Mouse (Mus musculus): ENCODE measurements around the gene Plet1.

- TF ChIP-seq CTCF (IDR thresholded peaks at IDR 0.05; ENCODE audit: borderline replicate concordance, control insufficient read depth, extremely low read depth, insufficient read depth, low read length, poor library complexity) (no peak), POLR2A (IDR thresholded peaks at IDR 0.05; ENCODE audit: control insufficient read depth, extremely low read depth, insufficient read depth, low read length, poor library complexity) (no peak)
Measured at GRCm38 (mm10) chr9:50502949-50503348, 8.6 kb downstream of the Plet1 start.

All from thymus, adult 2 months (tissue).